Mouse (Mus musculus) embryo, embryonic 11 days (tissue): ENCODE measurements at regions not wholly inside any gene's neighbourhood (a gene's known extent, or its start where the extent isn't known, plus 50 kb on each side); places are given as distances from the start of the nearest gene placed in this dataset.

ENCODE experiments used
- DNase-seq: peaks from one replicate; pipeline ENCODE4 v3.0.0-alpha.2; 2015

DNA sequence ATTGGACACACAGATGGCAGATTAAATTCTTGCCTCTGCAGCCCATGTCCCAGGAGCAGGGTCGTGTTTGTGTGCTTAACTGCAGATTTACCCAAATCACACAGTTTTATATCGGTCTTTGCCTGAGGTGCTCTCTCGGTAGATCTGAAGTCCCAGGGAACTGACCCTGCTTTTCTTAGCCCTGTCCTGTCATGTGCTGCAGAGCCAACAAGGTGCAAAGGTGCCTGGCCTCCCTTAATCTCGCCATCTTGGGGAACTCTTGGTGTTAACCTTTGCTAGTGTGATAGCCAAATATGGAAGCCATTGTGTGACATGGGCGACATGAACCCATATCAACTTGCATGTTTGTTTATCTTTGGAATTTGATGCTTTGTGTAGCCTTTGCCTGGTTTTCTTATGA, 107.1 kb upstream of the Lyplal1 start:
- no peak for DNase-seq

DNA sequence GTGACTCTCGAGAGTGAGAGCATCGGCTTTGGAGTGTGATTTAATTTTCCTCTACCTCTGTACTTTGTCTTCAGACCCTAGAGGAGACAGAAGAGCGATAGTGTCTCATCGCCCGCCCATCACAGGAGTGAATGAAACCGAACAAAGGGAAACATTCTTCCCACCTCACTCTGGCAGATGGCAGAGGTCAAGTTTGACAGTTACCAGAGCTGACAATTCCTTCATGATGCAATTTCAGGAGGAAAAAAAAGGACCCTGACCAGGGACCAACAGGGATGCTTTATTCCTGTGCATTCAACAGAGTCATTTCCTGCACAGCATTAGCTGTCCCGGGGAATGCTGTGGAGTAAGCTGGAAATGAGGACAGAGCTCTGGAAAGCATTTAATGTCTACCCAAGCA, 106.3 kb upstream of the Lyplal1 start:
- peak; percentile 69 for DNase-seq

DNA sequence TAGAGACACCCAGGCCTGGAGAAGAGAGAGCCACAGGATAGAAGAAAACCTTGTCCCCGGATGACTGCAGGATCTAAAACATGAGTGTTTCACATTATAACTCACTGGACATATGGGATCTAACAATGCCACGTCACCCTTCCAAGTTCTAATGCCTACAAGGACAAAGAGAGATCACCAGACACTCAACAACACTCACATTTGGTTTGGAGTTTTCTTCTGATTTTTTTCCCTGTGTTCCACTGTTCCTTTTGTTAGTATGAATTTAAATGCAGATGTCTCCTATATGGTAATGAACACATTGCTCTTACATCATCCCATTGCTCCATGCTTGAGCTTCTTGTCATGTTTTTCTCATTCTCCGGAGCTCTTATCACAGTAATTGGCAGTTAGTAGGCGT, 101.9 kb upstream of the Lyplal1 start:
- DNase-seq, result no peak

DNA sequence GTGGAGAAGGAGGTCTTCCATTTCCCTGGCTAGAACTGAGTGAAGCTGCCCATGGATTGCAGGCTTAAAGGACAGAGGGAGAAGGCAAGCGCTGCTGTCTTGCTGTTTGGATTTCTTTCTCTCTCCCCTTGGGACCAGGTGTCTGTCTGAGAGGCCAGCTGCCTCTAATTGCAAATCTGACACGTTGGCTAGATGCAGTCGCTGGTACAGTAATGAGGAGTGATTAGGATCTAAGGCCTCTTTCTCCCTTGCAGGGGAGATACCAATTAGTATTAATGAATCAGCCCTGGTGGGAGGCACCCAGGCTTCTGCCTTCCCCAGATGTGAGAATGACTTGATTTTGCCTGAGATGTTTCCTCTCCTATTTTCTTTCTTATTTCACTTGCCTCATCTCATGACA, 100.1 kb upstream of the Lyplal1 start:
- no peak for DNase-seq

DNA sequence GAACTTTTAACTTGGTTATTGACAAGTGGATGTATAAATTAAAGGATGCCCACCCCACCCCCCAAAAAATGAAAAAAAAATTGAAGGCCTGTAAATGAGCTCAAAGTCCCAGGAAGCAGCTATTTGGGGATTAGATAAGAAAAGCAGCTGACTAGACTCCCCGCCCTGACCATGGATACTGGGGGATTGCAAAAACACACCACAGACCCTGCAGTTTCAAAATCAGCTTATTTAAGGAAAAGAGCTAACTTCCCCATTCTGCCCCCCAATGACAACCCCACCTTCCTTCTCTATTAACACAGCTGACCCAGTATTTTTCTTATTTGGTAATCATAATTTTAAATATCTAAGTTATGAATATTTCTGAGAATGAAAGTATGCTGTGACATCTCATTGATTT, 87.0 kb upstream of the Lyplal1 start:
- no peak for DNase-seq

DNA sequence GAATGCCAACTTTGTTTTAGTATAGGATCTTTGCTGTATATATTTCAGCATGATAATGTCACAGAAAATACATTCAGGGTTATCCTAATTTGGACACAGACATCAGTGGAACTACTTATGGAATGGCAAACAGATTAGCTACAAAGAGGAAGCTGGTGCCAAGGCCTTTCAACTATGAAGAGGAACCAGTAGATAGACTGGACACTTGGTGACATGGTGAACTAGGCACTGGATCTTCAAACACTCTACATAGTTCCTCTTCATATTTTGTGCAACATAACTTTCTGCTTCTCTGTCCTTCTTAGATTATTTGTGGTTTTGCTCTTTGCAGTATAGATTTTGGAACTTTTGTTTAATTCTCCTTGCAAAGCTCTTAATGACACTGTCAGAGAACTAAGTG, 85.4 kb upstream of the Lyplal1 start:
- no peak for DNase-seq

DNA sequence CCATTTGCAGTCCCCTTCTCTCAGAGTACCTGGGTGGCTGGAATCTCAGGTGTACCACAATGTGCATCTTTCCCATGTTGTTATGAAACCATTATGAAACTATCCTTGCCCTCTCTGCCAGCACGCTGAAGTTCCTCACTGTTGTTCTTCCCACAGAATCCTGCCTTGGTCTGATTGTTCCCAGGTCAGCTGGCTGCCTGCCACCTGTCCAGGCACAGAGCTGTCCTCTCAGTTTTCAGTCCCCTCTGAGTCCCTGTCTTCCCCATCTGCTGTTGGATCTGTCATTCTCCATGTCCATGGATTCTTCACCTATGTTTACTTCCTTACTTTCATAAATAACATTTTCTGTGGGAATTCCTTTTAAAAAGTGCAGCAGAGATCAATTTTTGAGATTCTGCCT, 81.3 kb upstream of the Lyplal1 start:
- no peak for DNase-seq

DNA sequence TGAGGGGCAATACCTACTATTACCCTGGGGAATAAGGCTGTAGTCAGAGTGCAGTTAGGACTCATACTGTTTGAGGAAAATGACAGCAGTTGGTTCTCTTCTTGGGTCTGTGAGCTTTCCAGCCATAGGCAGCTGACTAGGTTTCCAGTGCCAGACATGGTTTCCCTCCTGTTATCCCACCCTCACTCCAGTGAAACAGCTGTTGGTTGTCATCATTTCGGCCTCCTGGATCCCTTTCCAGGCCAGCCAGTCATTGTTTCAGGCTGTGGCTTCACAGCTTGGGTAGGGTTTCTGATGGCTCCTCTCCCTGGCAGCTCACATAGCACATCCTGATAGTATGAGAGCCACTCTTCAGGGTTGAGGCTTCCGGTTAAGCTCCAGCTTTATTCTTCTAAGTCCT, 79.9 kb upstream of the Lyplal1 start:
- DNase-seq, result no peak

DNA sequence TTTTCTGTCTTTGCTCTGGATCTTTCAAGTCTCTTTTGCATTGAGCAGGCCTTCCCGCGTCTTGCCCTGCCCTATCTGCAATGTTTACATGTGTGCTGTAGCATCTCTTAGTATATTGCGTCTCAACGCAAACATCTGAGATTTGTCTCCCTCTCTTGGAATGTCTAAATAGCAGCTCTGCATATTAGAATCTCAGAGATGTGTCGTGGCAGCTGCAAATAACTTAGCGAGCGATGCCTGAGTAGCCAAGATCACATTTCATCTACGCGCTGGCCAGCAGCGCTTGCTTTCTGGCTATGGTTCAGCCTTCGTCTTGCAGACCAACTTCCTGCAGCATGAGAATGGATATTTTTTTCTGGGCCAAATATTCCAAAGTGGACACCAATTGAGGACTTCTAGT, 72.3 kb upstream of the Lyplal1 start:
- peak; percentile 45 for DNase-seq

DNA sequence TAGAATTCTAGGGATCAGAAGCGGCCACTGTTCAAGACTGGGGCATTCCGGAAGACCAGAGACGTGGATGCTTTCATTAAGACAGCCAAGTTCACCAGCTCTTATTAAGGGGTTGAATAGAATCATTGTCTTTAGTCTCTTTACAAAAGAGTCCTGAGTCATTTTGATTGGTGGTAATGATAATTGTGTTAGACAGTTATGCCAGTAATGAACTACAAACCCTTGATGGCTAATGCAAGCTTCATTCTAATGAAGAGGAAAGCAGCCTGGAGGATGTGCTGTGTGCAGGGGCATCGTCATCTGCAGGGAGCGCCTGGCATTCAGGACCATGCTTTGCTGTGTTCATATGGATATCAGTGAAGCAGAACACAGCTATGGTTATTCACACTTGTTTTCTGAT, 70.3 kb upstream of the Lyplal1 start:
- DNase-seq, result no peak

DNA sequence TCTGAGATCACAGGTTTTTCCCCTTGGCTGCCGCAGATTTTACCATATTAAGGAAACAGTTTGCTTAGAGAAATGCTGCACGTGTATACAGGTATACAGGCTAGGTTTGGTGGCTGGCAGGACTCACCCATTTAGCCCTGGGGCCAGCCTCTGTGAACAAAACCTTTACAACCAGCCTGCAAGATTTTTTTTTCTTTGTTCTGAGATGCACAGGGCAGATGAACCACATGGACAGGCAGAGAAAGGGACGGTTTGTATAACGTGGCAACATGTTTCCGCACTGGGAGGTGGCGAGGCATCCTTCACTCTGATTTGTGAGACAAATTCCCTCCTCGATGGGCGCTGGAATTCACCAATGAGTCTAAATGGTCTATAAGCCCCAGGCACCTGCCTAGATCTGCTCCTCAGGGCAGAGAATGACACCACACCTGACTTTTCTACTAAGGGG, 66.1 kb upstream of the Lyplal1 start:
- no peak for DNase-seq

DNA sequence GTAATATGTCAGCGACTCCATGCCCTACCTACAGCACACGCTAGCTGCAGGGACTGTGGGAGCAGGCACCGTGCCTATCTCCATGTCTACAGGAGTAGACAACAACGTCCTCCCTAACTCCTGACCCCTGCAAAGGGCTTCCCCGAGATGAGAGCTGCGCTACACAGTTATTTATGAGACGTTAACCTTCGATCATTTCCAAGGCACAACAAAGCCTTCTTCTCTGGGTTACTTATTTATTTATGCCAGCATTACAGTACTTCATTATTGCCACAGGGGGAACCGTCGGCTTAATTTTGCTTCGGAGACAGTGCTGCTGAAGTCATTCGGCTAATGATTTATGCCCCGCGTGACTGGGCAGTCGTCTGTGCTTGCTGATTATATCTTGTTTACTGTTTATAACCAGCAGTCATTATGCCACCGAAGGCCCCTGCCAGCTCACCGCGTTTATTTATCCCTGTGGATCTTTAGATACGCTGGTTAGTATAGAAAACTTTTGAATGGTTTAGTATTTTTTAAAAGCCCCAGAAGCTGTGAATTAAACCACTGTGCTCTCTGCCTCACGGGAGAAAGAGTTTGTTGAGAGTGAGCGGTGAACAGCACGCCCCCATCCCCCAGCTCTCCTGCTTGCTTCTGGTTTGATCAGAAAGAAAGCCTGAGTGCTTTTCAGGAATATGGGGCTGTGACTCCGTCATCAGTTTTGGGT, 65.5 kb upstream of the Lyplal1 start:
- peak; percentile 76 for DNase-seq

DNA sequence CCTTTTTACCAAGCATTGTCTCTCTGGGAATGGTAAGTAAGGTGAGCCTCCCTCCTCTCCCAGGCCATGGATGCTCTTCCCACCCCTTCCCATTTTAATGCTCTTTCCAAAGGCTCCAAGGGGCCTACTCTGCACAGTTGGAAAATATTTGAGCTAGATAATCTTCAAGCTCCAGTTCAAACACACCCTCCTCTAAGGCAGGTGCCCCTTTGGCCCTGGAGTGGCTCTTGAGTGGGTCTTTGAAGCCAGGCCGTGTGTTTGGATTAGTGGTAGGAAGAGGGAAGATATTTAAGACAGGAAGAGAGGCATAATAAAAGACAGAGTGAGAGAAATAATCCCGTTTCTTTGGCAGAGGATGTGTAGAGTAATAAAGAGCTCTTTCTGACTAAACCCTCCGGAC, 59.9 kb upstream of the Lyplal1 start:
- DNase-seq, result no peak

DNA sequence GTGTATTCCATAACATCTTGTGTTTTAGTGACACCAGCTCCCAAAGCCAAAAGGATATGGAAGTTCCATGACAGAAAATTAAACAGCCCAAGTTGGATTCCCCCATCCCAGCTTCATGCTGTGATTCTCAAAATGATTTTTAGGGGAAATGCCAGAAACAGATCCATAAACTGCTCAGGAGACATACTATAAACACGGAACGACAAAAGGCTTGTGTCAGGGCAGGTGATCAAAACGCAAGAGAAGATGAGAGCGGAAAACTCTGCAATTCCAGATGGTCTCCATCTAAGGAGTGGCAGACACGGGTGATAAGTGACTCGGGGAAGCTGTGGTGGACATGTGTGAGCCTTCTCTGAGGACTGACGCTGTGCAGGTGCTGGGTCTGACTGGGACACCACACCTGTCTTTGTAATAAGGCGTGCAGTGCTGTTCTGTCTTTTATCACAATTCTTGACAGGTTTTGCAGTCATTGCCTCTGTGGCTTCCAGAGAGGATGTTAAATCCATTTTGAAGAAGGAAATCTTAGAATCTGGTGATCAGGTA, 56.4 kb upstream of the Lyplal1 start:
- peak; percentile 29 for DNase-seq

DNA sequence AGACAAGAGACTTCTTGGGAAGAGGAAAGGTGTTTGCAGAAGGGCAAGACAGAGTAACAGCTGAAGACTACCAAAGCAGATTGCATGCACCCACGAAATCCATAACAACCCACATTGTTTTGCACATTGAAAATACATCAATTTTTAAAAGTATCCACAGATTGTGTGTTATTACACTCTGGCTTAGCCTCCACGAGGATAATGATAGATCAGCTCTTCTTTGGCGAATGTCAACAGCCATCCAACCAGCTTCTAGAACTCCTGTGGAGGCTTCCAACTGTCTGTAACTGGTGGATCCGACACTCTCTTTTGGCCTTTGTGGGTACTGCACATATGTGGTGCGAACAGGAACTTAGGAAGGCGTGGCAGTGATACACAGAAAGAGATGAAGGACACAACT, 54.6 kb upstream of the Lyplal1 start:
- no peak for DNase-seq
